Mouse (Mus musculus) gastrocnemius, postnatal 36 days (tissue): ENCODE data around the gene Serac1. TPM values are rescaled to one million over a fixed set of nuclear protein-coding genes. Genes with fewer than 3 reads are reported as not detected.

Experiments
- DNase-seq, 2 experiments: peaks; one replicate each; pipeline ENCODE4 v3.0.0; 2022
- intact Hi-C: fragments of 180-260 bp; cut with DNase I; formaldehyde crosslinking; loops from one replicate; pipeline ENCODE4 v1.15.1; 2025
- long read RNA-seq, 2 experiments: library from polyadenylated mRNA; stranded (forward); transcript quantifications; one replicate each; pipeline ENCODE4 v2.0.0; 2021
- total RNA-seq, 2 experiments: library from RNA; stranded (reverse); gene quantifications; 2 replicates each; pipeline ENCODE4 v1.2.3; 2021

Gene Serac1
- total RNA-seq, result 1 to 10 TPM; 4.5 to 5.2 TPM
- long read RNA-seq, experiment 1, partial matches to known transcripts, result 0 of 11 reads
- long read RNA-seq, experiment 1, other reads (novel, unspliced or antisense), result 11 of 11 reads
- long read RNA-seq, experiment 2, full-length matches to known transcripts, result 1 of 15 reads
- long read RNA-seq, experiment 2, partial matches to known transcripts, result 0 of 15 reads
- long read RNA-seq, experiment 2, other reads (novel, unspliced or antisense), result 14 of 15 reads

DNA sequence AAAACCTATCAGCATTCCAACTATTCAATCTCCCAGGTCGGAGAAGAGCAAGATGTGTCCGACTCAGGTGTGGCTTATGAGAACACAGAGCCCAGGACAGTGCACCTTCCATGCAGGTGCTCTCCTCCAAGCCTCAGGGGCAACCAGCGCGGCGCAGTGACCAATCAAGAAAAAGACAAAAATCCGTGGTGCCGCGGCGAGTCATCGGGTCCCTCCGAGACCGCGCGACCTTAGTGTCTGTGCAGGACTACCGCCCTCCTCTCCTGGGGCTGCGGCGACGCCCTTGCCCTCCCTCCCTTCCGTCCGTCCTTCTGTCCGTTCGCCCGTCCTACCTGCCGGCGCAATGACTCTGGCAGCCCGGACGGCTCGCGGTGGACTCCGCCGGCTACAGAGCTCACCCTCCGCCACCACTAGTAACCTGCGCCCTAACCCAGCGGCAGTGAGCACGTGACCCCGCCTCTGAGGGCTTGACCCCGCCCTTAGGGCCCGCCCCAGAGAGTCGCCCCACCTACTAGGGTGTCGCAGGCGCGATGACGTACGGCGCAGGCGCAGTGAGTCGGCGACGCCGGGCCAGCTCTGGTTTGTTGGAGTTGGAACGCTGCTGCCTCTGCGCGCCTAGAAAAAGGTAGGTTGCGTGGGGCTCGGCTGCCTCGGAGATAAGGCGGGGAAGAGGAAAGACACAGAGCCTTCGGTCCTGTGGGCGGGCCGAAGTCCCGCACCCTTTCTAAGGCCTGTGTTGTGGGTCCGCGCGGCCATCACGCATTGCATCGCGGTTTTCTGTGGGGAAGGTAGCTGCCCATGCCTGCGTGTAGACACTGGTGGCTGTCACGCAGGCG is at the start of gene Serac1, which contains the start of gene Gtf2h5:
Serac1 (minus strand) TSS at position 455 of the 836 bp plus-strand sequence.
Gtf2h5 (plus strand) TSS at position 500 of the 836 bp plus-strand sequence.
- intact Hi-C loops, result no loop called here
- DNase-seq, result peak; percentile 97

DNA sequence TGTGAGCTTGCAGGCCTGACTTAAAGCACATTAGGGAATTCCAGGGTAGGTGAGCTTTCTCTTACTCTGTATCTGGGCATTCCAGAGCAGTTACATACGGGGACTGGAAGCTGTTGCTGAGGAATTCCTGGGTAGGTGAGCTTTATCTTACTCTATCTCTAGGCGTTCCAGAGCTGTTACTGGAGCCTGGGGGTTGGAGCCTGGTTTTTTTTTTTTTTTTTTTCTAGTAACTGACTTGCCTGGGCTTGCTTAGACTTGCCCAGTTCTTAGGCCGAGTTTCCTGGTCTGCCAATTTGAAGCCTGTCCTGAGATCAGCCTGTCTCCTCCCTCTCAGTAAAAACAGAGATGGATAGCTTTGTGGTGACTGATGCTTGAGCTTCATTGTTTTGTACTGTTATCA is 48.5 kb upstream of the Serac1 start:
- DNase-seq, result no peak
- intact Hi-C loops, result no loop called here

DNA sequence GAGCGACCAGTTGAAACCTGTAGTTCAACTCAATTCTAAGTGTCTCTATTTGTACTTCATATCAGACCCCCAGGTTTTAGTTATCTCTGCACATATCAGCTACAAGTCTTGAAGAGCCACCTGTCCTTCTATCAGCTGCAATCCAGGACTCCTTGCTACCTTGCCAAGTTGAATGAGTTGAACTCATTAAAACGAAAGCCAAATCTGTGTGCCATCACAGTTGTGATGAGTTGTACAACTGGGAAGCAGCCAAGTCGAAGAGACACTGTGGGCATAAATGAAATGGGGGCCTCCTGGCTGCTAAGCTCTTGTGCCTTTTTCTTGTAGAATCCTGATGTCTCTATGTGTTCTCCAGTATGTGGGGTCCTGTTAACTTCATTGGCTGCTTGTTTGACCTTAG is 45.9 kb upstream of the Serac1 start:
- intact Hi-C loops, result no loop called here
- DNase-seq, result no peak

DNA sequence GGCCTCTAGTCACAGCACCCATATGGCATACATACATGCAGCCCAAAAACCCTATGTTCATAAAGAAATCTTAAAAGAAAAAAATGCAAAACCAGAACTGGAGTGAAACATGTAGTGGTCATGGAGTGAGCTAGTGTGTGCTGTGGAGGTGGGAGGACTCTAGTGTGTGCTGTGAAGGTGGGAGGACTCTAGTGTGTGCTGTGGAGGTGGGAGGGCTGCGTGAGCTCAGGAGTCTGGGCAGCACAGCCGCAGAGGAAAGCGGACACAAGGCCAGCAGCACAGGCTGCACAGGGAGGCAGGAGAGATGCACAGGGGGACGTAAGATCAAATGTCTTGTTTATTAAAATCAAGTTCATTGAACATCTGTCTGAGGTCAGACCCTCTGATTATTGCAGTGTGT is 44.2 kb upstream of the Serac1 start:
- intact Hi-C loops, result no loop called here

DNA sequence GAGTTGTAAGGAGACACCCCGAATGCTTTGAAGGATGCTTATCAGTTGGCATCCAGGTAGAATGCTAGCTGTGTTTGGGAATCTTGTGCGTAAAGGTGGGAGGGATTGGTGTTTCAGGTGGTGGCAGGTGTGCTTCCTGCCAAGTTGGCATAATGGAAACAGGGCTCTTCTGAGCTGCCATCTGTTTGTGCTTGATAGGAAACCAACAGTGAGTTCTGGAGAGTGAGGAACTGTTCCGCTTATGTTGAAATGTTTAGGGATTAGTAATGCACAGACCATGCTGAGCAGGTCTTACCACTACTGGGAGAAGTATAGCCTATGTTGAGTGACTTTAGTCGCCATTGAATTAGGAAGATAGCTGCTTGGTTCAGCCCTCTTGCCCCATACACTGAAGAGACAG is 39.3 kb upstream of the Serac1 start:
- intact Hi-C loops, result no loop called here
- no peak for DNase-seq

More for the DNA sequence above, 44.2 kb upstream of the Serac1 start:
- no peak for DNase-seq

DNA sequence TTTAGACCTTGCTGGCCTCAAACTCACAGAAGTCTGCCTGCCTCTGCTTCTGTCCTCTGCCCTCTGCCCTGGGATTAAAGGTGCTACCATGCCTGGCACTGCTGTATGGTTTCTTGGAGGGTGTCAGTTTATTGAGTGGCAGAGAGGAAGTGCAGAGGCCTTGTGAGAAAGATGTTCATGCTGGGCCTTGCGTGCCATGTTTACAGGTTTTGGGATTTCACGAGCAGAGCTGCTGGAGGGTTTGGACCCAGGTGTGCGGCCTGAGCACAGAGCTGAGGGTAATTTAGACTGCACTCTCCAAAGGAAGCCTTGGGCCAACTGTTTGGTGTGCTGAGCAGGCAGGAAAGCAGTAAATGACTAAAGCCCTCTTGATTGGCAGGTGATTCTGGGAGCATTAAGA is 38.4 kb upstream of the Serac1 start:
- no peak for DNase-seq
- intact Hi-C loops, result no loop called here

DNA sequence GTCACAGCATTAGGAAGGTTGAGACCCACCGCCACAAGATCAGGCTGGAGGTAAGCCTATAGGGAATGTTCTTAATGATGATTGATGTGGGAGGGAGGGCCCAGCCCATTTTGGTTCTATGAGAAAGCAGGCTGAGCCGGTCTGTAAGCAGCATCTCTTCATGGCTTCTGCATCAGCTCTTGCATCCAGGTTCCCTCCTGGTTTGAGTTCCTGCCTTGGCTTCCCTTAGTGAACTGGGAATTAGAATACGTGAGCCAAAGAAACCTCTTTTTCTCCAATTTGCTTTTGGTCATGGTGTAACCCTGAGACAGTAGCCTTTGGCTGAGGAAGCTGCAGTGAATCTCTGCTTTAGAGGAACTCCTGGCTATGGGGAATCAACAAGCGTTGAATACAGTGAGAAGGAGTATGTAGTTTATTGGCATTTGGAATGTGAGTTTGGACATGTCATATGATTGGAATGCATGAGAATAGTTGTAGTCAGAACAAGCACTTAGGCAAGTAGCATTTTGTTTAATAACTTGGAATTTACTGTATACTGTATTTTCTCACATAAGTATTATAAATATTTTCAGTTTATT is 37.7 kb upstream of the Serac1 start:
- intact Hi-C loops, result no loop called here
- DNase-seq, result no peak

DNA sequence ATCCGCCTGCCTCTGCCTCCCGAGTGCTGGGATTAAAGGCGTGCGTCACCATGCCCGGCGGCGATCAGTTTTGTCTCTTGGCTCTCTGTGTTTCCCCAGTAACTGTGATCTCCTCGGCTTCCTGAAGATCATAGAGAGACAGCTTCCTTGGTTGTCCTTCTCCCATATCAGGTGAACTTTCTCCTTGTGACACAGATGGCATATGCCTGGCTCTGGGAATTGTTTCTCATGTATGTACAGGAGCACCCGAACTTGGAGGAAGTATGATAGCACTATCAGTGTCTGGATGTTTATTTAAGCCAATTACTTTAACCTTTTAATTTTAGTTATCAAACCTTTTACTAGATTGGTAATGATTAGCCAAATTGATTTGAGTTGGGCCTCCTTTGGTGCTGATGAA is 35.5 kb upstream of the Serac1 start:
- intact Hi-C loops, result no loop called here
- DNase-seq, result no peak

DNA sequence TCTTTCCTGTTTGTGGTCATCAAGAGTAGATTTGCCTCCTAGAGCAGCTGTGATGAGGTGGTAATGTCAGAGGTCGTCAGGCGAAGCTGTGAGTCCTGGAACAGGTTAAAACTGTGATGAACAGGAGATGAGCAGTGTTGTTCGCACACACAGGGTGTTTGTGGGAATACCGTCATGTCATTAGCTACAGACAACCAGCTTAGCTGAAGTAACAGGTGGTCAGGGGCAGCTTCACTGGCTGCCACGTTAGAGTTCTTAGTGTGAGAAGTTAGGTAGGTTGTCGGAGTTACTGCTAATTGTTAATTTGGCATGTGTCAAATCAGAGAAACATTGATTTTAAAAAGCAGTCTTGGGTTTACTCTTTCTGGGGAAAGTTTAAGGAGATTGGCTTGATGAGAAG is 34.1 kb upstream of the Serac1 start:
- DNase-seq, result no peak
- intact Hi-C loops, result no loop called here

DNA sequence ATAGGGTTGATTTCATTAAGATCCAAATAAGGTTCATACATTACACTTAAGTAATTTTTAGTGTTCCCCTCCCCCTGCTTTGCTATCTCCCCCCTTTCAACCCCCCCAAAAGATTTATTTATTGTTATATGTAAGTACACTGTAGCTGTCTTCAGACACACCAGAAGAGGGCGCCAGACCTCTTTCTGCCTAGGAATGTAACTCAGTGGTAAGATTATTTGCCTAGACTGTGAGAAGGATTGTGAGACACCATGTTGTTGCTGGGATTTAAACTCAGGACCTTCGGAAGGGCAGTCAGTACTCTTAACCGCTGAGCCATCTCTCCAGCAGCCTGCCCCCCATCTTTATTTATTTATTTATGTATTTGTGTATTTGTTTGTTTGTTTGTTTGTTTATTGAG is 31.4 kb upstream of the Serac1 start:
- intact Hi-C loops, result no loop called here
- no peak for DNase-seq

DNA sequence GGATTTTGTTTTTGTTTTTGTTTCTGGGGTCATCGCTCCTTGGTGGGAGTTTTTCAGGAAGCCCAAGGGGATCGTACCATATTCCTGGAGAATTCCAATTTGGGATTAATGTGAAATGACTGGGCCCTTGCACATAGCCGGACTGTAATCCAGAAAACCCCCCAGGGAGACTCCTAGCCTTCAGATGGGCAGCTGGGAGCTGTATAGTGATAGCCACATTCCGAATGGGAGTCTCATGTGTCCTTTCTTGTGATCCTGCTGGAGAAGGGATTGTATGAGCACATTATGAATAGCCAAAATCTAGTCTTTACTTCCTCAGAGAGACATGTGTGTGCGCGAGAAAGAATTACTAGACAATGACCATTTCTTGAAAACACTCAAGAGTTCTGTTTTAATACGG is 28.6 kb upstream of the Serac1 start:
- intact Hi-C loops, result loop anchor here (5.0 kb wide), 1 partner anchor 49 kb away; no protein-coding TSS in a partner anchor
- DNase-seq, result no peak

DNA sequence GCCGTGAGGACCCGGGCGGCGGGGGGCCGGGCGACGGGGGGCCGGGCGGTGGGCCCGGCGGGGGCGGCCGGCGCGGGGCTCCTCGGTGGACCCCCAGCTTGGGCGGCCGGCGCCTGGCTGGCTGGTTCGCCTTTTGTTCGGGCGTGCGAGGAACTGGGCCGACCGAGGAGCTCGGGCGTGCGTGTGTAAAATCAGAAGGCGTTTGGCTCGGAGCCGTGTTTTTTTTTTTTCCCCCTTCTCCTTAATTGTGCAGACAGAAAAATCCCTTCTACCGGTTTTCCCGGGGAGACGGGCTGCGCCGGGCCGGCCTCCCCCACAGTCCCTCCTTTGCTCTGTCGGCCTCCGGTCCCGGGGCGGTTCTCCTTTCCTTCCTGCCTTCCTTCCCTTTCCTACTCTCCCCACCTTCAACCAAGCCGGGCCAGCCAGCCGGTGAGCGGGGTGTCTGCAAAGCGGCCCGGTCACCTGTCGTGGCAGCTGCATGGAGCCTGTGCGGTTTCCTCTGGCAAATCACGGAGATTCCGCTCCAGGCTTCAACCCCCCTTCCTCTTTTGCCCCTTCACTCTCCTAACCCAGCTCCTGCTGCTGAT is 27.6 kb upstream of the Serac1 start:
- intact Hi-C loops, result loop anchor here (5.0 kb wide), 1 partner anchor 50 kb away; no protein-coding TSS in a partner anchor
- DNase-seq, result peak; percentile 26 to 48

DNA sequence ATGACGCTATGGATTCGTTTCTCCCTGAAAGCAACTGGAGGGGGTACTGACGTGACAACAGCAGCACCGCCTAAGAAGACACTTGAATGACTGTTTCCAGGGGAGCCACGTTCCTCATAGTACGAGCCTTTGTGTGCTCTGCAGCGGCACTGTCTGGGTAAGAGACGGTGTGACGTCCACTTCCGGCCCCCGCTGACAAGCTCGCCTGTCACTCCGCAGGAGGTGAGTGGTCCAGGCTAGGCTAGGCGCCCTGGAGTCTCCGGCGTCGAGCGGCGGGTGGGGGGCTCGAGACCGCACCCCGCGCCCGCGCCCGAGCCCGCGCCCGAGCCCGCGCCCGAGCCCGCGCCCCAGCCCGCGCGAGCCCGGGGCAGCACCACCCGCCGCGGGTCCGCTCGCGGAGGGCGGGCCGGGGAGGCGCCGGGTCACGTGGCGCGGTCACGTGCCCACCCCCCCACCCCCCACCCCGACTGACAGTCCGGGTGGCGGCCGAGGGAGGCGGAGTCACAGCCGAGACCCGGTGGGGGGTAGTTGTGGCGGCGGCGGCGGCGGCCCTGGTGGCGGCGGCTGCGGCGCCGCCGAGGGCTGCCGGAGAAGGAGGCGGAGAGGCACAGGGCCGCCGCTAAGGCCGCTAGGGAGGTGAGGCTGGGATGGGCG is 26.9 kb upstream of the Serac1 start, which contains the start of gene Tulp4:
Tulp4 (plus strand) TSS at position 77 of the 654 bp plus-strand sequence.
- intact Hi-C loops, result loop anchor here (5.0 kb wide), 1 partner anchor 51 kb away; no protein-coding TSS in a partner anchor
- peak; percentile 78 to 81 for DNase-seq

DNA sequence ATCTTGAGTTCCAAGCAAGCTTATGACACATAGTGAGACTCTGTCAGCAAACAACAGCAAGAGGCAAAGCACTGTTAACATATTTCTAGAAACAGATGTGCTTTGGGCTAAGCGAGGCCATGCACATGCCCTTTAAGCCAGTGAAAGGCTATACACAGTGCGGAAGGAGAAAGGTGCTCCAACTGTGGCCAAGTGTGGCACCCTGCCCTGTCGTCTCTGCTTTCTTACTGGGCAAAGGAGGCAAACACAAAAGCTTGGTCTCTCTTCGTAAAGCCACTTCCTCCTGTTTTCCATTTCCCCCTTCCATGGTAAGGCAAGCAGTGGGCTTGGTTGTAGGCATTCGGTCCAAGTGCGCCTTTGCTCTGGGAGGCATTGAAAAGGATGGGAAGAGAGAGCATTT is 24.0 kb upstream of the Serac1 start:
- intact Hi-C loops, result no loop called here
- no peak for DNase-seq

DNA sequence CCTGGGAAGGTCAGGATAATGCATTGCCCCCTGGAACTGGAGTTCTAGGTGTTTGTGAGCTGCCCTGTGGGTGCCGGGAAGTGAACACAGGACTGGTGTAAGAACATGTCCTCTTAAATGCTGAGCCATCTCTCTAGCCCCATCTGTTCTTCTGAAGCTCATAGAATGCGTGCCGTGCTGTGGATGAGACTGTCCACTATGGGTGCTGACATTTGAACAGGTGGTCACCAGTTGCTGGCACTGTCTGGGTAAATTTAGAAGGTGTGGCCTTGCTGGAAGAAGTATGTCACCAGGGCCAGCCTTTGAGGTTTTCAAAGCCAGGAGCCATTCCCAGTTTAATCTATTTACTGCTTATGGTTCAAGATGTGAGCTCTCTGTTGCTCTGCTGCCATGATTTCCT is 22.7 kb upstream of the Serac1 start:
- intact Hi-C loops, result no loop called here
- no peak for DNase-seq

DNA sequence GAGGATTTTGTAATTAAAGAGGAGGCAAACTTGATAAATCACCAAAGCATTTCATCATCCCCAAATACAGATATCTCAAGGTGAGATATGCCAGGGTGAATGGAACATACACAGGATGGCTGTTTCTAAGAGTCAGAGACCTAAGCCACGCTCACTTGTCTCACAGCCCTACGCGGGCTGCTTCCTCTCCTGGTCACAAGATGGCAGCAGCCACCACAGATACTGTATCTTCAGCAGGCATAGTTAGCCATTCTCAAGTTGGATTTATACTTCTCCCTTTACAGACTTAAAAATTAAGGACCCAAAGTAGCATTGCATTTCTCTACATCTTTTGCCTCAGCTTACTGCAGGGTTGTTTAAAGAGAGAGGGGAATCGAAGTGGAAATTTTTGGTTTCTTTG is 18.3 kb upstream of the Serac1 start:
- intact Hi-C loops, result no loop called here
- peak in 1 of 2 experiments; percentile 40 for DNase-seq

DNA sequence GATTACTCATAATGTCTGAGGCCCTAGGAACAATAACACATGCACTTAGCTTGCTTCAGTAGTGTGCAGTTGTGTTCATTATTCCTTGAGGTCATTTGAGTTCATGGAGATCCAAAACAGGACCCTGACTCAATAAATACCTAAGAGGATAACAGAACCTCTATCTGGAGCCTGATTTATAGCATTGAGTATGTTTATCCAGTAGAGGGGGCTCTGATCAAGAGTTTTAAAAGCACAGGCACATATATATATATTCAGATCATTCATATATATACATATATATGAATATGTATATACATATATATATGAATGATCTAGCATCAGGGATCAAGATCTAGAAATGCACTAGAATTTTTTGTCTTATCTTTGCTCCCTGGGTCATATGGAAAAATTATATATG is 16.0 kb upstream of the Serac1 start:
- intact Hi-C loops, result no loop called here
- DNase-seq, result no peak

DNA sequence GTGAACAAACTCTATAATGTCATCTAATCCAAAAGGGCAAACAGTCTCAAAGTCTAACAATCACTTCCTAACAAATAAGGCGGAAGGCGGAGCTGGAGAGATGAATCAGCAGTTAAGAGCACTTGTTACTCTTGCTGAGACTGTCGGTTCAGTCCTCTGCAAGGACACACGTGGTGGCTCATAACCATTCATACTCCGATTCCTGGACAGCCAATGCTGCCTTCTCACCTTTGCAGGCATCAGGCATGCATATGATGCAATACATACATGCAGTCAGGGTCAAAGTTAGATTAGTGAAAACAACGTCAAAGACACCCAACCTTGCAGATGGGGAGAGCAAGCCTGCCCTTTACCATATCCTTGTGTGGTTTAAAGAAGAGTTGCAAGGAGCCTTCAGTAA is 12.1 kb upstream of the Serac1 start:
- intact Hi-C loops, result no loop called here
- no peak for DNase-seq

DNA sequence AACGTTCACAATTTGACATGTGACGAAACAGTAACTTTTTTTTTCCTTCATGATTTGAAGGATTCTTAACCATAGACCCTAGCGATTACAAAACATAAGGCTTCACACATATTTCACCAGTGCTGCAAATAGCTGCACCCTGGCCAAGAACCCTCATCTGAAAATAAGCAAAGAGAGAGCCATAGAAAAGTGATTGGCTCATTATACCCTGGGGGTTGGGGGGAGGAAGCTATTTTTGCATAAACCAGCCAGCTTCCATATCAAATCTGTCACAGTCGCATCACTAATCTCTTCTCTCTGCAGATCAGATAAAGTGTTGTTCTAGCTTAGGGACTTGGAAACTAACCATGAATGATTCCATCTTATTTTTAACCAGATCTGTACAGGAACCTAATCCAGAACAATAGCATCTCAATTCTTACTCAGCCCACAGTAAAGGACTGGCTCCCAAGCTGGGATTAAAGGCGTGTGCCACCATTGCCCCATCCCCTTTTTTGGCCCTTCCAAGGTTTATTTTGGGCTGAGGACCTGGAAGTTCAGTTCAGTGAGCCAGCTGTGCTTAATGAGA is 3.9 kb upstream of the Serac1 start:
- intact Hi-C loops, result no loop called here

DNA sequence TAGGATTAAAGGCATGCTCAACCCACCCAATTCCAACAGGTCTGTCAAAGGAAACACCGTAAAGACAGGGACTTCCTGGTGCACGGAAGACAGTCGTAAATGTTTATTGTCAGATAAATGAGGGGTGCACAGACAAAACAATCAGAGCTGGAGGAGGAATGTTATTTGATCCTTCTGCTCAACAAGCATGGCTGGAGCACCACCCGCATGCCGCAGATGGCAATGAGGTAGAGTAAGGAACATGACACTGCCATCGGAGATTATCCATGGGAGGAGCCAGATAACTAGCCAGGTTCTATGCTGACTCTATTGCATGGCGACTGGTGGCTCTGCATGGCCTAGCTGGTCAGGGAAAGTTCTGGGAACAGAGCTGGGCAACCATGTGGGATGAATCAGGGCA is 6.1 kb downstream of the Serac1 start:
- no peak for DNase-seq
- intact Hi-C loops, result no loop called here

More for the DNA sequence above, 3.9 kb upstream of the Serac1 start:
- DNase-seq, result no peak
